Mouse (Mus musculus): ENCODE data around the gene Trmt13. TPM values are rescaled to one million over a fixed set of nuclear protein-coding genes. Genes with fewer than 3 reads are reported as not detected.

Trmt13 gene
- total and polyA plus RNA-seq, 2 experiments = 3.0 to 6.4 TPM

- no peak for TF ChIP-seq CTCF (IDR thresholded peaks at IDR 0.05; ENCODE audit: low read depth, low read length)
- no peak for TF ChIP-seq POLR2A (IDR thresholded peaks at IDR 0.05; ENCODE audit: extremely low read depth, insufficient read depth, low read length)
- Histone ChIP-seq H3K9ac (ENCODE audit: low read depth, low read length) (no peak overlapping the region), H3K4me1 (ENCODE audit: control insufficient read depth, insufficient read depth, low read length) (no peaks in the 10 kb centered on the region), H3K79me2 (ENCODE audit: control insufficient read depth, insufficient read depth, low read length) (no peaks in the 10 kb centered on the region), H3K4me3 (ENCODE audit: insufficient read depth, low read depth, low read length) (no peak overlapping the region), H3K27me3 (ENCODE audit: control insufficient read depth, insufficient read depth, low read length) (no peaks in the 10 kb centered on the region), H3K27ac (replicated peaks; ENCODE audit: insufficient read depth, low read depth, low read length) (no peak overlapping the region), H3K36me3 (ENCODE audit: control insufficient read depth, insufficient read depth, low read length) (peaks cover 34% of the 10 kb centered on the region)
- 73% methylated on average over 2 of the region's 2 CpGs for WGBS
- no peak for DNase-seq (ENCODE audit: extremely low read depth, low read depth, low spot score)
Observed at GRCm38 (mm10) chr3:116542070-116542469, 72.3 kb downstream of the Trmt13 start.

- Histone ChIP-seq H3K4me3 (ENCODE audit: insufficient read depth, low read depth, low read length) (no peak overlapping the region), H3K9ac (ENCODE audit: low read depth, low read length) (no peak overlapping the region), H3K36me3 (ENCODE audit: control insufficient read depth, insufficient read depth, low read length) (peaks cover 30% of the 10 kb centered on the region), H3K27me3 (ENCODE audit: control insufficient read depth, insufficient read depth, low read length) (no peaks in the 10 kb centered on the region), H3K4me1 (ENCODE audit: control insufficient read depth, insufficient read depth, low read length) (no peaks in the 10 kb centered on the region), H3K79me2 (ENCODE audit: control insufficient read depth, insufficient read depth, low read length) (no peaks in the 10 kb centered on the region), H3K27ac (replicated peaks; ENCODE audit: insufficient read depth, low read depth, low read length) (no peak overlapping the region)
- TF ChIP-seq POLR2A (IDR thresholded peaks at IDR 0.05; ENCODE audit: extremely low read depth, insufficient read depth, low read length) = no peak
- no peak for TF ChIP-seq CTCF (IDR thresholded peaks at IDR 0.05; ENCODE audit: low read depth, low read length)
- no peak for DNase-seq (ENCODE audit: extremely low read depth, low read depth, low spot score)
- WGBS = 94% methylated on average over 6 of the region's 6 CpGs
Observed at GRCm38 (mm10) chr3:116537200-116537573, 77.2 kb downstream of the Trmt13 start.

- H3K4me1 ChIP-seq (ENCODE audit: control insufficient read depth, insufficient read depth, low read length) = no peaks in the 10 kb centered on the region
- 75% methylated on average over 16 of the region's 16 CpGs for WGBS
- no peak overlapping the region for H3K9ac ChIP-seq (ENCODE audit: low read depth, low read length)
- peaks cover 27% of the 10 kb centered on the region; the same call in 1 of the 2 replicates for H3K36me3 ChIP-seq (ENCODE audit: control insufficient read depth, insufficient read depth, low read length)
- no peak overlapping the region for H3K4me3 ChIP-seq (ENCODE audit: insufficient read depth, low read depth, low read length)
- no peaks in the 10 kb centered on the region for H3K79me2 ChIP-seq (ENCODE audit: control insufficient read depth, insufficient read depth, low read length)
- TF ChIP-seq POLR2A (IDR thresholded peaks at IDR 0.05; ENCODE audit: extremely low read depth, insufficient read depth, low read length) (no peak), CTCF (IDR thresholded peaks at IDR 0.05; ENCODE audit: low read depth, low read length) (no peak)
- no peaks in the 10 kb centered on the region for H3K27me3 ChIP-seq (ENCODE audit: control insufficient read depth, insufficient read depth, low read length)
- no peak overlapping the region for H3K27ac ChIP-seq (replicated peaks; ENCODE audit: insufficient read depth, low read depth, low read length)
- no peak for DNase-seq (ENCODE audit: extremely low read depth, low read depth, low spot score)
Observed at GRCm38 (mm10) chr3:116536428-116537199, 77.8 kb downstream of the Trmt13 start.

Other genes starting within 250 kb of the Trmt13 start
- 1.1 and 1.5 TPM in 2 replicates for gene Cdc14a, start 190.6 kb downstream of the Trmt13 start, total RNA-seq (2014; rRNA removed)
- gene Cdc14a, start 190.6 kb downstream of the Trmt13 start, polyA plus RNA-seq (2012; rRNA removed) = 0.35 and 0.50 TPM in 2 replicates
- 10.3 and 10.8 TPM in 2 replicates for gene Rtca, start 106.4 kb downstream of the Trmt13 start, total RNA-seq (2014; rRNA removed)
- gene Rtca, start 106.4 kb downstream of the Trmt13 start, polyA plus RNA-seq (2012; rRNA removed) = 9.7 and 11.5 TPM in 2 replicates
- gene Dbt, start 101.5 kb downstream of the Trmt13 start, total RNA-seq (2014; rRNA removed) = 67.1 and 70.9 TPM in 2 replicates
- gene Dbt, start 101.5 kb downstream of the Trmt13 start, polyA plus RNA-seq (2012; rRNA removed) = 37.4 and 74.5 TPM in 2 replicates
- 0.37 and 0.60 TPM in 2 replicates for gene Lrrc39, start 51.6 kb downstream of the Trmt13 start, total RNA-seq (2014; rRNA removed)
- 0.12 and 0.15 TPM in 2 replicates for gene Lrrc39, start 51.6 kb downstream of the Trmt13 start, polyA plus RNA-seq (2012; rRNA removed)
- gene Sass6, start 19.6 kb downstream of the Trmt13 start, total RNA-seq (2014; rRNA removed) = 1.3 and 1.9 TPM in 2 replicates
- 0.28 and 0.34 TPM in 2 replicates for gene Sass6, start 19.6 kb downstream of the Trmt13 start, polyA plus RNA-seq (2012; rRNA removed)
- 34.4 and 35.6 TPM in 2 replicates for gene Mfsd14a, start 48.1 kb upstream of the Trmt13 start, total RNA-seq (2014; rRNA removed)
- gene Mfsd14a, start 48.1 kb upstream of the Trmt13 start, polyA plus RNA-seq (2012; rRNA removed) = 14.3 and 14.5 TPM in 2 replicates
- not detected in 2 replicates for gene Gm43191, start 66.7 kb upstream of the Trmt13 start, total RNA-seq (2014; rRNA removed)
- gene Gm43191, start 66.7 kb upstream of the Trmt13 start, polyA plus RNA-seq (2012; rRNA removed) = not detected in 2 replicates
- 36.4 and 42.3 TPM in 2 replicates for gene Slc35a3, start 98.2 kb upstream of the Trmt13 start, total RNA-seq (2014; rRNA removed)
- gene Slc35a3, start 98.2 kb upstream of the Trmt13 start, polyA plus RNA-seq (2012; rRNA removed) = 7.3 and 8.0 TPM in 2 replicates
- gene Agl, start 193.6 kb upstream of the Trmt13 start, total RNA-seq (2014; rRNA removed) = 33.7 and 38.5 TPM in 2 replicates
- gene Agl, start 193.6 kb upstream of the Trmt13 start, polyA plus RNA-seq (2012; rRNA removed) = 12.0 and 12.1 TPM in 2 replicates
- gene Frrs1, start 244.9 kb upstream of the Trmt13 start, total RNA-seq (2014; rRNA removed) = 14.4 and 22.4 TPM in 2 replicates
- 21.6 and 39.7 TPM in 2 replicates for gene Frrs1, start 244.9 kb upstream of the Trmt13 start, polyA plus RNA-seq (2012; rRNA removed)